Mouse (Mus musculus): ENCODE results near the gene Tex47. TPM values are rescaled to one million over a fixed set of nuclear protein-coding genes. Genes with fewer than 3 reads are reported as not detected.

Tex47 gene
- total RNA-seq (2021) = not detected
- long read RNA-seq, experiment 1 = 0 reads
- long read RNA-seq, experiment 2 = 0 reads

DNA sequence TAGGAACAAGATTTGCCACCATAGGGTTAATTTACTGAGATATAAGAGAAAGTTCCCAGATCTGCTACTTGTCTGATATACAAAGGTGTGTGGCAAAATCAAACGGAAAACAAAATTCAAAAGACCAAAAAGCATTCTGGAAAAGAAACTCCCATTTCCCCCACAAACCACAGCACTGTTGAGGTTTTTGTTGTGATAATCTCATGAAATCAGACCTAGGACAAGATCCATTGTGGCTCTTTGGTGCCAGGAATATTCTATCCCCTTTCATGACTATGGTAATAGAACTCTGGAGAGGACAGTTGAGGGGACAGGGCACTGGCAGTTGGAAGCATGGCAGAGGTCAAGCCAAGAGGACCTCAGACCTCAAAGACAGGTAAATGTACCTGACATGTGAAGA lies at the start of gene Tex47:
Gene Tex47, plus strand, starts transcription at position 301 of the 400 bp plus-strand sequence.
- no peak for TF ChIP-seq CTCF (IDR thresholded peaks at IDR 0.05)
- intact Hi-C loops (cut with DNase I) = no loop called here
- H3K4me3 ChIP-seq = no peak within 1 kb of the TSS
- no peak within 1 kb of the TSS for H3K27ac ChIP-seq
- DNase-seq (ENCODE audit: extremely low spot score in 1 of 2, low spot score in 2 of 2) = no peak

DNA sequence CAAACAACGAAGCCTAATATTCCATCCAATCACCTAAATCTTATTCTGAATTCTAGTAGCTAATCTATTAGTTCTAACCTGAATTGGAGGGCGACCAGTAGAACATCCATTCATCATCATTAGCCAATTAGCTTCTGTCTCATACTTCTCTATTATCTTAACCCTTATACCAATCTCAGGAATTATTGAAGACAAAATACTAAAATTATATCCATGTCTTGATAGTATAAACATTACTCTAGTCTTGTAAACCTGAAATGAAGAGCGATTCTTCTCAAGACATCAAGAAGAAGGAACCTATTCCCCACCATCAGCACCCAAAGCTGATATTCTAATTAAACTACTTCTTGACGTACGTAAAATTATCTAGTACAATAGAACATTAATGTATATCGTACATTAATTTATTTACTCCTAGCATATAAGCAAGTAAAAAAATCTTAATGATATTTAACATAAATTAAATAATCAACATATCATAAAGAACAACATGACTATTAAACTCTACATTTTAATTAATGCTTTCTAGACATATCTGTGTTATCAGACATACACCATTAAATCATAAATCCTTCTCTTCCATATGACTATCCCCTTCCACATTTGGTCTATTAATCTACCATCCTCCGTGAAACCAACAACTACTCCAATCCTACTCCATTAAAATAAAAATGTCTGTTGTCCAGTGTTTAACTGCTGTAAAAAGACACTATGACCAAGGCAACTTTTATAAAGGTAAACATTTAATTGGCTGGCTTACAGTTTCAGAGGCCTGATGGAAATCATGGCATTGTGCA lies 27.1 kb upstream of the Tex47 start:
- no peak overlapping the region for H3K27ac ChIP-seq
- no peak for TF ChIP-seq CTCF (IDR thresholded peaks at IDR 0.05)
- intact Hi-C loops (cut with DNase I) = no loop called here
- H3K4me3 ChIP-seq = no peak overlapping the region
- DNase-seq (ENCODE audit: extremely low spot score in 1 of 2, low spot score in 2 of 2) = no peak

DNA sequence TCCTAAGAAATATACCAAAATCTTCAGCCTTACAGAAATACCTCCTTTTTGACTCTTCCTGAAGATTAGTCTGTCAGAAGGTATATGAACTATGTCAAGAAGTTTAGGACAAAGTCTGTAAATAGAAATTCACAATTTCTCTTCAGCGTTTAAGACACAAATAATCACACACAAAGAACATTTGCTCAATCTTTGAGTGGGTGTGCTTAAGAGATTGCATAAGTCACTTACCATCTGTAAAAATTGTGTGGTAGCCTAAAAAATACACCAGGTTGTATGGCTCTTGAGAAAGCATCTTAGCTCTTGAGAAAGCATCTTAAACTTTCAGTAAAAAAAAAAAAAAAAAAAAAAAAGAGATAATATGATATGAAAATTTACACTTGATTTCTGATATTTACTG lies 19.6 kb upstream of the Tex47 start:
- H3K27ac ChIP-seq = peak overlapping the region; percentile 62; the same call in 1 of the 2 replicates
- intact Hi-C loops (cut with DNase I) = loop anchor here (5.0 kb wide), 1 partner anchor 58 kb away; the partner anchor contains the start of gene Zfp804b
- no peak overlapping the region for H3K4me3 ChIP-seq
- no peak for DNase-seq (ENCODE audit: extremely low spot score in 1 of 2, low spot score in 2 of 2)
- TF ChIP-seq CTCF (IDR thresholded peaks at IDR 0.05) = no peak

DNA sequence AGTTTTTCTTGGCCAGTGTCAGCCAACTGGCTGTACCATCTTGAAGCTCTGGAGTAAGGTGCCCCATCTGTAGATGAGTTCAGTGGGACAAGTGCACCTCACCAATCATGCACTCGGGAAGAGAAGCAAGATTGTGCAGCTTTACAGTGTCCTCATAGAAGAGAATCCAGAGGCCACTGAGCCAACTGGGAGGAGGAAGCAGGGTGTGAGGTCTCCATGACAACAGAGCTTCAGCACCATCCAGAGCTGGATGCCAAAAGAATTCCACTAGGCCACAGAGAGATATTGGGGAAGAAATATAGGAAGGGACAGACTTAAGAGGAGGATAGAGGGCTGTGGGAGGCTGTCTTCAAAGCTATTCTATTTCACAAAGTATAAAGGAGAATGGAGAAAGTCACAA lies 950 bp upstream of the Tex47 start:
- no peak for TF ChIP-seq CTCF (IDR thresholded peaks at IDR 0.05)
- no peak for DNase-seq (ENCODE audit: extremely low spot score in 1 of 2, low spot score in 2 of 2)
- intact Hi-C loops (cut with DNase I) = no loop called here
- Histone ChIP-seq H3K27ac (no peak overlapping the region), H3K4me3 (no peak overlapping the region)

DNA sequence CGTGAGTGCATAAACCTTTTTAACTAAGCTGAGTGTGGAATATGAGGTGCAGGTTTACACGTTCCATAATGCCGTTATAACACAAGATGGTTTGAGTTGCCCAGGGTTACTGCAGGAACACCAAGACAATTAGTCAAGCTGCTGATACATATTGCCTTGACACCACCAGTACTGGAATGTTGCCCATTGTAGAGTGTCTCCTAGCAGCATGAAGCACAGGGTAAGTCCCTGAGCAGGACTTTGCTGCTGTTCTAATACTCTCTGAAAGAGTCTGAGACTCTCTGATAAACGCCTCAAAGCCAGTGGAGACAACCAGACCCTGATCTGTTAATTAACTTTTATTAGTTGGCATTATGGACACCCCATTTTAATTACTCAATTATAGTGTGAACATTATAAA lies 21.7 kb downstream of the Tex47 start:
- no peak for TF ChIP-seq CTCF (IDR thresholded peaks at IDR 0.05)

DNA sequence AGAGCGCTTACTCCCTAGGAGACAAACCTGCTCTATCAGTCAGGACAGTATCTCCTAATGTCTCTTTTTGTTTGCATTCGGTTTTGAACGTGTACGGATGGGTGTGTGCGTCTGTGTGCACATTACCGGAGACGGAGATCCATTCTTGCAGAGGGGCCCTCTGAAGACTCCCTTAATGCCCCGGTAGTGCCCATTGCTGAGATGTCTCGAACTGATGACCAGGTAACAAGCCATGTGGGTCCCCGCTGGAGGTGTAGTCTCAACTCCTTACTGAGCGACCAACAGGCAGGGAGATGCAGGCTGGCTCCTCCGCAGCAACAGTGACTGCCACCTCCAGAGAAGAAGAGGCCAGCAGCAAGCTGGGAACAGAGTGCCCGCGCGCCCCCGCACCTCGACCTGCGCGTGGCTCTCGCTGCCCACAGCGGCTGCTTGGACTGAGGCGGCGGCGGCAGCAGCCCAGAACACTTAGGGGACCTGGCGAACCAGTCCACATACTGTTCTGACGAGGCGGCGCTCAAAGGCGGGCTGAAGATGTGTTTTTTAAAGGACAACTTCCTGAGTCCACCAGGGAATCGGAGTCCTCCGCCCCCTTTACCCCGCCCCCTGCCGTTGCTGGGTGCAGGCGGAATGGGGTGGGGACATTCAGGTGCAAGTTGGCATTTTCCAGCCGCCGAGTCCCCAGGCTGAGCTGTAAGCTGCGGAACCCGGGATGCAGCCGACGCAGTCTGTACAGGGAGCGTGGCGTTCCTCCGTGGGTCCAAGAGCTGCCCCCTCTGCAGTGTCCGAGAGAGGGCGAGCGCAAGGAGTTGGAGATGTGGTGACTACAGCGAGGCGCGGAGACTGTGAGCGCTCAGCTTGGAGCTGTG lies 40.5 kb downstream of the Tex47 start, which contains the start of gene Zfp804b:
Gene Zfp804b, minus strand, starts transcription at position 612 of the 866 bp plus-strand sequence.
- Histone ChIP-seq H3K27ac (peak within 1 kb of the TSS; percentile 57), H3K4me3 (peak within 1 kb of the TSS; percentile 65)
- DNase-seq (ENCODE audit: extremely low spot score in 1 of 2, low spot score in 2 of 2) = peak; percentile 43 to 59
- no peak; the same call in 1 of the 2 replicates for TF ChIP-seq CTCF (IDR thresholded peaks at IDR 0.05)
- intact Hi-C loops (cut with DNase I) = loop anchor here (5.0 kb wide), 1 partner anchor 62 kb away; no protein-coding TSS in a partner anchor

More for the DNA sequence above, 21.7 kb downstream of the Tex47 start:
- H3K4me3 ChIP-seq = no peak overlapping the region
- intact Hi-C loops (cut with DNase I) = no loop called here
- H3K27ac ChIP-seq = no peak overlapping the region
- DNase-seq (ENCODE audit: extremely low spot score in 1 of 2, low spot score in 2 of 2) = no peak

DNA sequence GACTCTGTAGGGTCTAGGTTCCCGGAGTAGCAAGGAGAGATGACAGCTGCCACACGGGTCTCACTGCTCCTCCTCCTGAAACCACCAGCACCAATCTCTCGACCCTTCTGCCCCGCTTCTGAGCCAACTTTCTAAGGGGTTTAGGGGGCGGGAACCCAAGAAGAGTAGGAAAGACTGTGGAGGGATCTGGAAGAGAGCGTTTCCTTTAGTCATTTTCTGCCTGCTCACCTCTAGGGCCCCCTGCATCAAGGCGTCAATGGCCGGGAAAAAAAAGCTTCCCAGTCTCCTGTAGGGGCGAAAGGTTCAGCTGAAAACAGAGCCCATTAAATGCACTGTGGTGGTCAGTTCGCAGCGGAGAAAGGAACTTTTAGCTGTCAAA lies 41.1 kb downstream of the Tex47 start:
- DNase-seq (ENCODE audit: extremely low spot score in 1 of 2, low spot score in 2 of 2) = no peak
- peak overlapping the region; percentile 57 for H3K27ac ChIP-seq
- H3K4me3 ChIP-seq = peak overlapping the region; percentile 65
- TF ChIP-seq CTCF (IDR thresholded peaks at IDR 0.05) = no peak
- intact Hi-C loops (cut with DNase I) = no loop called here

Other genes starting within 250 kb of the Tex47 start
- gene Zfp804b, start 40.6 kb downstream of the Tex47 start, total RNA-seq (2021) = 1 to 10 TPM; 2.2 to 2.3 TPM